Mouse (Mus musculus): Measurements from ENCODE around the gene Cox19. TPM values are rescaled to one million over a fixed set of nuclear protein-coding genes. Genes with fewer than 3 reads are reported as not detected.

Cox19 gene
- total and polyA plus RNA-seq, 3 experiments = 53.0 to 73.2 TPM; not detected in 1

- no peak overlapping the region for H3K27ac ChIP-seq (ENCODE audit: control insufficient read depth, low read depth, low read length)
- H3K36me3 ChIP-seq (ENCODE audit: control insufficient read depth in 1 of 2, insufficient read depth in 2 of 2, low read length in 2 of 2) = peaks cover 0 to 15% of the 10 kb centered on the region in 2 experiments; a peak in 2 of 4 replicates
- H3K27me3 ChIP-seq (ENCODE audit: control insufficient read depth in 1 of 2, insufficient read depth in 2 of 2, low read length in 2 of 2) = no peaks in the 10 kb centered on the region
- no peaks in the 10 kb centered on the region for H3K9me3 ChIP-seq (replicated peaks; ENCODE audit: insufficient read depth, low read length)
- DNase-seq (ENCODE audit: low read depth, low spot score) = peak; percentile 98
- 0 out of 2 replicates have a peak, but pooled peaks cover 1% of the 10 kb centered on the region for H3K79me2 ChIP-seq (ENCODE audit: control insufficient read depth, insufficient read depth, low read length, poor library complexity)
- TF ChIP-seq ELF1 (IDR thresholded peaks at IDR 0.05; ENCODE audit: low read depth, low read length) (no peak), HCFC1 (IDR thresholded peaks at IDR 0.05; ENCODE audit: low read depth, low read length) (peak; percentile 51), MAX (IDR thresholded peaks at IDR 0.05; ENCODE audit: low read length) (peak; percentile 13; the same call in 1 of the 2 replicates), RAD21 (IDR thresholded peaks at IDR 0.05; ENCODE audit: low read depth, low read length) (peak; percentile 72), ETS1 (IDR thresholded peaks at IDR 0.05; ENCODE audit: low read depth, low read length) (peak; percentile 50), MXI1 (IDR thresholded peaks at IDR 0.05; ENCODE audit: low read depth, low read length) (0 out of 2 replicates have a peak, but pooled peaks have one; percentile 15), RCOR1 (IDR thresholded peaks at IDR 0.05; ENCODE audit: low read depth, low read length) (0 out of 2 replicates have a peak, but pooled peaks have one; percentile 19), MAFK (IDR thresholded peaks at IDR 0.05; ENCODE audit: borderline replicate concordance, low read depth, low read length) (no peak), EP300 (IDR thresholded peaks at IDR 0.05; ENCODE audit: low read depth in 1 of 2, low read length in 2 of 2) (peak in 1 of 2 experiments; percentile 63; a peak in 3 of 4 replicates), ZC3H11A (IDR thresholded peaks at IDR 0.05; ENCODE audit: low read depth, low read length) (peak; percentile 80), POLR2AphosphoS2 (IDR thresholded peaks at IDR 0.05; ENCODE audit: low read length) (no peak), GATA1 (IDR thresholded peaks at IDR 0.05; ENCODE audit: low read depth, low read length) (peak; percentile 71), TCF12 (IDR thresholded peaks at IDR 0.05; ENCODE audit: low read depth, low read length) (peak; percentile 51), BHLHE40 (IDR thresholded peaks at IDR 0.05; ENCODE audit: borderline replicate concordance, low read depth, low read length) (peak; percentile 32; the same call in 1 of the 2 replicates), CTCF (IDR thresholded peaks at IDR 0.05 in 2 of 3, conservative IDR thresholded peaks at IDR 0.05 in 1 of 3; ENCODE audit: control insufficient read depth in 1 of 3, insufficient read depth in 1 of 3, low read depth in 2 of 3, low read length in 3 of 3, poor library complexity in 1 of 3, severe bottlenecking in 1 of 3) (peak; percentile 87 to 92 (median 88)), MYC (IDR thresholded peaks at IDR 0.05; ENCODE audit: low read depth, low read length) (peak; percentile 64; the same call in 1 of the 2 replicates), USF1 (IDR thresholded peaks at IDR 0.05; ENCODE audit: low read depth, low read length) (0 out of 2 replicates have a peak, but pooled peaks have one; percentile 20), SMC3 (IDR thresholded peaks at IDR 0.05; ENCODE audit: low read depth, low read length) (peak; percentile 90), SIN3A (IDR thresholded peaks at IDR 0.05; ENCODE audit: low read length) (peak; percentile 83), POLR2AphosphoS5 (IDR thresholded peaks at IDR 0.05; ENCODE audit: borderline replicate concordance, low read depth, low read length) (no peak; the same call in 1 of the 2 replicates), MYB (IDR thresholded peaks at IDR 0.05; ENCODE audit: low read depth, low read length) (no peak)
- 0 out of 4 replicates have a peak overlapping the region, but pooled peaks of 1 of the 2 experiments have one; percentile 27 for H3K4me3 ChIP-seq (ENCODE audit: control insufficient read depth in 1 of 2, insufficient read depth in 1 of 2, low read depth in 2 of 2, low read length in 2 of 2)
- peaks cover 12 to 17% of the 10 kb centered on the region in 2 experiments for H3K4me1 ChIP-seq (ENCODE audit: control insufficient read depth in 1 of 2, insufficient read depth in 2 of 2, low read length in 2 of 2)
- H3K9ac ChIP-seq (ENCODE audit: control insufficient read depth, low read depth, low read length, poor library complexity, severe bottlenecking) = no peak overlapping the region
Measured at GRCm38 (mm10) chr5:139397959-139398753, 46.9 kb upstream of the Cox19 start.
